Mouse (Mus musculus) urinary bladder, adult 2 months (tissue): ENCODE results near the gene Vmn1r168. TPM values are rescaled to one million over a fixed set of nuclear protein-coding genes. Genes with fewer than 3 reads are reported as not detected.
"Not testable (repeated sequence)": the region's sequence is repeated elsewhere in the genome, so short reads cannot be mapped to it uniquely, and the experiment has no call there.

ENCODE experiments used
- DNase-seq: peaks from one replicate; pipeline ENCODE4 v3.0.0; 2022; ENCODE audit warnings: low spot score
- polyA plus RNA-seq: library from polyadenylated mRNA; depleted of rRNA; stranded (reverse); fragments of >200 nt; gene quantifications from 2 replicates; pipeline ENCODE4 v1.2.3, GENCODE M21; 2012; rRNA removed

The Vmn1r168 gene
- polyA plus RNA-seq = not detected in 2 replicates

GRCm38 (mm10) chr7:23539432-23539831, at the start of gene Vmn1r168:
Gene Vmn1r168 (plus strand): TSS chr7:23539732.
- DNase-seq = not testable (repeated sequence)

GRCm38 (mm10) chr7:23507106-23507505, 32.4 kb upstream of the Vmn1r168 start, which contains the start of gene Vmn1r167:
Gene Vmn1r167 (minus strand): TSS chr7:23507206.
- not testable (repeated sequence) for DNase-seq

- not testable (repeated sequence) for DNase-seq
Observed at GRCm38 (mm10) chr7:23575226-23575625, 35.7 kb downstream of the Vmn1r168 start, which contains the start of gene Vmn1r169. Gene Vmn1r169 (plus strand): TSS chr7:23575526.

Other genes starting within 250 kb of the Vmn1r168 start
- gene Nlrp4e, start 238.5 kb upstream of the Vmn1r168 start, polyA plus RNA-seq = not detected in 2 replicates
- gene Nlrp5, start 153.8 kb upstream of the Vmn1r168 start, polyA plus RNA-seq = 0.03 TPM in 1 of 2 replicates, not detected in the other
- not detected in 2 replicates for gene Vmn1r167, start 32.5 kb upstream of the Vmn1r168 start, polyA plus RNA-seq
- gene Vmn1r169, start 35.8 kb downstream of the Vmn1r168 start, polyA plus RNA-seq = not detected in 2 replicates
- gene Vmn1r170, start 66.4 kb downstream of the Vmn1r168 start, polyA plus RNA-seq = not detected in 2 replicates
- gene Vmn1r171, start 91.0 kb downstream of the Vmn1r168 start, polyA plus RNA-seq = not detected in 2 replicates
- gene Vmn1r172, start 118.6 kb downstream of the Vmn1r168 start, polyA plus RNA-seq = not detected in 2 replicates
- gene Vmn1r173, start 161.0 kb downstream of the Vmn1r168 start, polyA plus RNA-seq = not detected in 2 replicates
- gene Vmn1r174, start 212.5 kb downstream of the Vmn1r168 start, polyA plus RNA-seq = not detected in 2 replicates